Mouse (Mus musculus) cerebellum, adult 9-10 months (tissue): Measurements from ENCODE around the gene Gm20695.

Source experiments
- DNase-seq: peaks from one replicate; pipeline ENCODE4 v3.0.0; 2022

The Gm20695 gene

DNA sequence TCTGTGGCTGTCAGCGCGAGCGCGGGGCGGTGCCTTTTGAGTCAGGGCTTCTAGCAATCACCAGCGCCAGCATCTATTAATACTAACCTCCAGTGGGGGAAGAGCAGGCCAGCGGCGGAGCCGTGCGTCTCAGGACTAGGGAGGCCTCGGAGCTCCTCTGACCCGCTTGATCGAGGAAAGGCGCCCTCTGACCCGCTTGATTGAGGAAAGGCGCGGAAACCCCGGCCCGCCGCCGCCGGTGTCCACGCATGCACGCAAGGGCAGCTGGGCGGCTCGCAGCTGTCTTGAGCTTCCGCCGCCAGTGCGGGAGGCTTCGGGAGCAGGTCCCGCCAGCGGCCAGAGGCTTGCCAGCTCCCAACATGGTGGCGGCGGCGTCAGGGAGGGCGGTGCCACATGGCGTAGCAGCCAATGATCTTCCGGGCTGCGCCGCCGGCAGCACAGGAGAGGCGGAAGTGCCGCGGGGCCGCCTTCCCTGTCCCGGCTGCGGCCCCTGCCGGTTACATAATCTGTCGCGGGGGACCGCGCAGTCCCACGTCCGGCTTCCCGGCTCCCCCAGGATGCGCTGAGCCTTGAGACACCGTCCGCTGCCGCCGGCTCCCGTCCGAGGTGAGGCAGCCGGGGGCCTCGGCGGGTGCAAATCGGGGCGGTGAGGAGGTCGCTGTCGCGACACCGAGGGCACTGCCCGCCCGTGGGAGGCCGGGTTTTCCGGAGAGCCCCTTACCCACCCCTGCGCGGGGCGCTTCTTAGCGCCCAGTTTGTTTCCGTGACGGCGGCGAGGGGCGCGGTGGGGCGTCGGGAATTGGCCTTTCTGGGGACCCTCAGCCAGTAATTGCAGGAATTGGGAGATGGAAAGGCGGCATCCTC is at the start of gene Gm20695, which contains the start of gene Zfp597:
Gene Gm20695, plus strand, starts transcription at position 448 of the 864 bp plus-strand sequence.
Gene Zfp597, minus strand, starts transcription at position 361 of the 864 bp plus-strand sequence.
- DNase-seq: peak; percentile 91

- DNase-seq: no peak
Observed at GRCm38 (mm10) chr16:3835461-3835860, 49.0 kb upstream of the Gm20695 start.

DNA sequence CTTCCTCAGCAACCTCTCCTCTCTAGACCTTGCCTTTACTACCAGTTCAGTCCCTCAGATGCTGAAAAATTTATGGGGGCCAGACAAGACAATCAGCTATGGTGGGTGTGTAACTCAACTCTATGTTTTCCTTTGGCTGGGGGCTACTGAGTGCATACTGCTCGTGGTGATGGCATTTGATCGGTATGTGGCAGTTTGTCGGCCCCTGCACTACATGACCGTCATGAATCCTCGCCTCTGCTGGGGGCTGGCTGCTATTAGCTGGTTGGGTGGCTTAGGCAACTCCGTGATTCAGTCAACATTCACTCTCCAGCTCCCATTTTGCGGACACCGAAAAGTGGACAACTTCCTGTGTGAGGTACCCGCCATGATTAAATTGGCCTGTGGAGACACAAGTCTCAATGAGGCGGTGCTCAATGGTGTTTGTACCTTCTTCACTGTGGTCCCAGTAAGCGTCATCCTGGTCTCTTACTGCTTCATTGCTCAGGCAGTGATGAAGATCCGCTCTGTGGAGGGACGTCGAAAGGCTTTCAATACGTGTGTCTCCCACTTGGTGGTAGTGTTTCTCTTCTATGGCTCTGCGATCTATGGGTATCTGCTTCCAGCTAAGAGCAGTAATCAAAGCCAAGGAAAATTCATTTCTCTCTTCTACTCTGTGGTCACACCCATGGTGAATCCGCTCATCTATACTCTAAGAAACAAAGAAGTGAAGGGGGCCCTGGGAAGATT is 45.1 kb upstream of the Gm20695 start:
- DNase-seq: no peak

GRCm38 (mm10) chr16:3842989-3843388 is 41.5 kb upstream of the Gm20695 start:
- DNase-seq: no peak

DNA sequence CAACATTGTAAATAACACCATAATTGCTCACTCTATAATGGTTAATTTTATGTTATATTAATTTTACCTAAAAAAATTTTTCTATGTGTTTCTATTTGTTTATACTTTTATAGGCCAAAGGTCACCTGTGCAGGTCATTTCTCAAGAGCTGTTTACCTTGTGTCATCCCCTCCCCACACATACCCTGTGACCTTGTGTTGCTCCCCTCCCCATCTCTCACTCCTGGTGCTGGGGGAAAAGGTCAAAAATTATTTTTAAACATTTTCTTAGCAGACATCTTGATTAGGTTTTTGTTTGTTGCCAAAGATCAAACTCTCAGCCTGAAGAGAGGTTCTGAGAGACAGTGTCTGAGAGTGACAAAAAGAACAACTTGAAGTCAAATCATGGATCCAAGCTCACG is 40.7 kb upstream of the Gm20695 start:
- DNase-seq: no peak

DNA sequence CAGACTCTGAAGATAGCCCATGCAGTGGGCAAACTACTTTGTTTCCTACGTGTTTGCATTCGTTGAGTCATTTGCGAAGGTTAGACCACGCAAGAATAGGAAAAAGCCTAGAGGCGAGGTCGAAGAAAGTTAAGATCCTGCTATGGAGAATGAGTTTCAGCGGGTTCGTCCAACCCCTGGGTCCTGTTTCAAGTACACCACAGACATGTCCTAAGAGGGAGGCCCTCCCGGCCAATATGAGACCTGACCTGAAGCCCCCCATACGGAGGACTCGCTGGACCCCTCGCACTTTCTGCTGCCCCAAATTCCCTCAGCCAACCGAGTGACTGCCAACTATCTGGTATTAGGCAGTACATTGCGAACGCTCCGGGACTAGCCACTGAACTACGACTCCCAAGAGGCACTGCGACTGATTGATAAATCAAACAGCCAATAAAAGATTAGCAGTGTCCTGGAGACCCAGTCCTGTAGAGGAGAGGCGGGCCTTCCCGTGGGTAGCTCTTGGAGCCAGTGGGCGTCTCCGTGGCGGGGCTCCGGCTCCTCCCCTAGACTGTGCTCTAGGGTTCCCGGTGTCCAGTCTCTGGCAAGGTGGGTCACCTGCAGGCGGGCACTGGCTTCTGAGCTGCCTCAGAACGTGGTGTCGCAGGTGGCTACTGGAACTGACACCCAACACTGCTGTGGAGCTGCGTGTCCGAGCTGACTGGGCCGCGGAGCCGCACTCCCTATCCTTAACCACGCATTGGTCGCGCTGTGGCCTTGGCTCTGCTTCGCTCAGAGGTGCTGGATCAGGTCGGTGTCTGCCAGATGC is 37.5 kb upstream of the Gm20695 start, which contains the start of gene Zfp174:
Gene Zfp174, plus strand, starts transcription at position 558 of the 808 bp plus-strand sequence.
- peak; percentile 99 for DNase-seq

DNA sequence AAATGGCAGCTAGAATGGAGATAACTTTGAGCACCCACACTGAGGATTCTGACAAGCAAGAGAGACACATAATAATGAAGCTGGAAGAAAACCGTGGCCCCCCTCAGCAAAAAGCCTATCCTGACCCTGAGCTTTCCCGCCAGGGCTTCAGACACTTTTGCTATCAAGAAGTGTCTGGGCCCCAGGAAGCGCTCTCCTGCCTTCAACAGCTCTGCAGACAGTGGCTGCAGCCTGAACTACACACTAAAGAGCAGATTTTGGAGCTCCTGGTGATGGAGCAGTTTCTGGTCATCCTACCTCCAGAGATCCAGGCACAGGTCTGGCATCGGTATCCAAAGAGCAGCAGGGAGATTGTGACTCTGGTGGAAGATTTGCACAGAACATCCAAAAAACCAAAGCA is 36.6 kb upstream of the Gm20695 start:
- DNase-seq: no peak

- no peak for DNase-seq
Observed at GRCm38 (mm10) chr16:3848416-3848815, 36.0 kb upstream of the Gm20695 start.

DNA sequence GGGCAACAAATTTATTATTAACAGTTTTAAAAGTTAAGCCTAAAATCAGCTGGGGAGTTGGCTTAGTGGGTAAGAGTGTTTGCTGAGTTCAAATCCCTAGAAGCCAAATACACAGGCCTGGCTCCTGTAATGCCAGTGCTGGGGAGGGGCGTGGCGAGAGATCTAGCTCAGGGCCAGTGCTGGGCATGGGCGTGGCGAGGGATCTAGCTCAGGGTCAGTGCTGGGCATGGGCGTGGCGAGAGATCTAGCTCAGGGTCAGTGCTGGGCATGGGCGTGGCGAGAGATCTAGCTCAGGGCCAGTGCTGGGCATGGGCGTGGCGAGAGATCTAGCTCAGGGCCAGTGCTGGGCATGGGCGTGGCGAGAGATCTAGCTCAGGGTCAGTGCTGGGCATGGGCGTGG is 33.1 kb upstream of the Gm20695 start:
- DNase-seq: peak; percentile 1

DNA sequence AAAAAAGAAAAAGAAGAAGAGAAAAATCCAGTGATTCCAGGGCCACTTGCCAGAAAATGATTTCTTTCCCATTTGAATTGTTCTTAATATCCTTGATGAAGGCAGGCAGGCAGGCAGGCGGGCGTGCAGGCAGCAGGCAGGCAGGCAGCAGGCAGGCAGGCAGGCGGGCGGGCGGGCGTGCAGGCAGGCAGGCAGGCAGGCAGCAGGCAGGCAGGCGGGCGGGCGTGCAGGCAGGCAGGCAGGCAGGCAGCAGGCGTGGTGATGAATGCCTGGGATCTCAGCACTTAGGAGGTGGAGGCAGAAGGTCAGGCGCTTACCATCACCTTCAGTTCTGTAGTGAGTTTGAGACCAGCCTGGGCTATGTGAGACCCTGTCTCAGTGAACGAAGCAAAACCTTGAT is 31.9 kb upstream of the Gm20695 start:
- peak; percentile 1 for DNase-seq

DNA sequence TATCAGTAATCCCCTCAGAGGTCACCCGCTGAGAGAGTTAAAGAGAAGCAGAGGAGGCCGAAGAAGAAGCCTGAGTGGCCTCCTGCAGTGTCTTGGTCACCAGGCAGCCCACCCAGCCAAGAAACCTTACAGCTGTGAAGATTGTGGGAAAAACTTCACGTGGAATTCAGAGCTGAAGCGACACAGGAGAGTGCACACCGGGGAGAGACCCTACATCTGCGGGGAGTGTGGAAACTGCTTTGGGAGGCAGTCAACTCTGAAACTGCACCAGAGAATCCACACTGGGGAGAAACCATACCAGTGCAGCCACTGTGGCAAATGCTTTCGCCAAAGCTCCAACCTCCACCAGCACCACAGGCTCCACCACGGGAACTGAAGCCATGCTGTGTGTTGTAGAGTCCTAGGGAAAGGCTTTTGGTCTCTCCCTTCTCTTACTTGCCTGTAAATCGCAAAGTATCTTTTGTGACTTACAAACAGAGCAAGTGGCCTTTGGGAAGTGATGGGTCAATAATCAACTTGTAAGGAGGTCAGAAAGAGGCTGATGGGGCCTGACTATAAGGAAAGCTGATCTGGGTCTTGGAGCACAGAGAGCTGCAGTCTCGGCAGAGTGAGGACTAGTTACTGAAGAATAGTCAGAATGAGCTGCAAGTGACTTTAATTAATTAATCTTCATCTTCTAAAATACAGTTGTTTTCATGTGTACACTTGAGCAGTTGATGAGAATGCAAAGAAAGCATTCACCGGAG is 29.8 kb upstream of the Gm20695 start:
- DNase-seq: peak; percentile 1

GRCm38 (mm10) chr16:3855776-3856175 is 28.7 kb upstream of the Gm20695 start:
- DNase-seq: no peak

DNA sequence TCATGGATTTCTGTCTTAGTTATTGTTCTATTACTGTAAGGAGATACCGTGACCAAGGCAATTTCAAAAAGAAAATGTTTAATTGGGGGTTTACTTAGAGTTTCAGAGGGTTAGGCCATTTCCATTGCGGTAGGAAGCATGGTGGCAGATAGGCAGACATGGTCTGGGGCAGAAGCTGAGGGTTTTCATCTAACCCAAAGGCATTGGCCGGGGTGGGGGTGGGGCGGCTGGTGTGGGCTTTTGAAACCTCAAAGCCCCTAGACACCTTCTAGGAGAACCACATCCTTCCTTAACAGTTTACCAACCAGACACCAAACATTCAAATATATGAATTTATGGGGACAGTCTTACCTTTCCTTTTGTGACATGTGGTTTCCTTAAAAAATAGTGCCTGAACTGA is 25.2 kb upstream of the Gm20695 start:
- no peak for DNase-seq

- DNase-seq: no peak
Observed at GRCm38 (mm10) chr16:3871815-3872214, 12.6 kb upstream of the Gm20695 start.

DNA sequence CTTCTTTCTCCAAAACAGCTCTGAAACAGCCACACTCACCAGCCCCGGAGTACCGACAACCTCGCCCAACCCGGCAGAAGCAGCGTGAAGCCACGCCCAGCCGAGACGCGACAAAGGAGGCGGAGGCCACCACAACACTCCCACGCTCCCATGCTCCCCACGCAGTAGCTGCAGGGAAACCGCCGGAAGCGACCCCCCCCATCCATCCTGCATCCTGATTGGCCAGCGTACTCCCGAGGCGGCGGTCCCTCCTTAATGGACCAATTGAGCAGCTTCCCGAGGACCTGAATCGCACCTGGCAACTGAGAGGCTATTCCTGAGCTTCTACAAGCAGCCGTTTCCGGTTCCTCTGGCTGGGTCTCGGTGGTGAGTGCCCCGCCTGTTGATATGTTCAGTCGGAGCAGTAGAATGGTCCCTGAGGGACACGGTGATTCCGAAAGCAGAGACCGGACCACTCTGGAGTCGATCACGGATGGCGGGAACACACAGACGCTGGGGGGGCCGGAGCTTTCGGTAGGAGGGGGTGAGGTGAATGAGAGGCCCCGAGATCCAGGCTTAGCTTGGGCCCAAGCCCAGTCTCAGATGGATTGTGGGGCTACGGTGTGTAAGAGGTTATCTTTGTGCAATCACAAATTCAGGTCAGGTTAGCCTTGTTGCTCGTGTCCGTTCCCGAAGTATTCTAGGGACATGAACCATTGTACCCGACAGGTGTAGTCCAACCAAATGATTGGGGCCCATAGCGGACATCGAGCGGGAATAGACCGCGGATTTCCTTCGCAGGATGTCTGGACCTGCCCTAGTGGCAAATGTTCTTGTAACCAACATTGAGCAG is 12.0 kb upstream of the Gm20695 start, which contains the start of gene Naa60:
Gene Naa60, plus strand, starts transcription at position 160 of the 832 bp plus-strand sequence.
- peak; percentile 89 for DNase-seq

DNA sequence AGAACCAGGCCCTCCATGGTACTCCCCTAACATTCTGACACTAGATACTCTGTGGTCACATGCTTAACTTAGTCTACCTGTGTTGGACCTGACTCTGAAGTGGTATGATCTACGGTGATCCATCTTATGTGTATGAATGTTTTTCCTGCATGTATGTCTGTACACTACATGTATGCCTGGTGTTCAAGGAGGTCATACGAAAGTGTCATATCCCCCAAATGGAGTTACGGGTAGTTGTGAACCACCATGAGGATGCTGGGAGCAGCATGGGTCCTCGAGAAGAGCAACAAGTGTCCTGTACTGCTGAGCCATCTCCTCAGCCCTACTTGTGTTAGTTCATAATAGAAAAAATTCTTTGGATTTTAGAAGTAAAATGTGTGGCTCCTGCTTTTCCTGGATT is 8.1 kb upstream of the Gm20695 start:
- no peak for DNase-seq

- no peak for DNase-seq
Observed at GRCm38 (mm10) chr16:3885065-3885670, 720 bp downstream of the Gm20695 start.

- DNase-seq: no peak
Observed at GRCm38 (mm10) chr16:3891621-3892295, 7.3 kb downstream of the Gm20695 start.

DNA sequence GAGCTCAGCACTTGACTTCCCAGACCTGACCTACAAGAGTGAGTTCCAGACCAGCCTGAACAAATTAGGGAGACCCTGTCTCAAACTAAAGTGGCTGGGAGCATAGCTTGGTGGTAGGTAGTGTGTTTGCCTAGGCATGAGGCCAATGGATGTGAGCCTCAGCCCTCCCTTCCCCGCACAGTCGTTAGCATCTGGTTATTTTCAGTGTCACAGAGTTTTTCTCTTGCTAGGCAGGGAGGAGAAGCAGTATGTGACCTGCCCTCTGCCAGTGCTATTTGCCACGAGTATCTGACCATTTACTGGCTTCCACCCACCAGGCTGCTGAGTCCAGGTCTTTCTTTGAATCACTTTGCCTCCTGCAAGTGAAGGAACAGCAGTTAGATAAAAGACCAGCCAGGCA is 9.3 kb downstream of the Gm20695 start:
- no peak for DNase-seq

DNA sequence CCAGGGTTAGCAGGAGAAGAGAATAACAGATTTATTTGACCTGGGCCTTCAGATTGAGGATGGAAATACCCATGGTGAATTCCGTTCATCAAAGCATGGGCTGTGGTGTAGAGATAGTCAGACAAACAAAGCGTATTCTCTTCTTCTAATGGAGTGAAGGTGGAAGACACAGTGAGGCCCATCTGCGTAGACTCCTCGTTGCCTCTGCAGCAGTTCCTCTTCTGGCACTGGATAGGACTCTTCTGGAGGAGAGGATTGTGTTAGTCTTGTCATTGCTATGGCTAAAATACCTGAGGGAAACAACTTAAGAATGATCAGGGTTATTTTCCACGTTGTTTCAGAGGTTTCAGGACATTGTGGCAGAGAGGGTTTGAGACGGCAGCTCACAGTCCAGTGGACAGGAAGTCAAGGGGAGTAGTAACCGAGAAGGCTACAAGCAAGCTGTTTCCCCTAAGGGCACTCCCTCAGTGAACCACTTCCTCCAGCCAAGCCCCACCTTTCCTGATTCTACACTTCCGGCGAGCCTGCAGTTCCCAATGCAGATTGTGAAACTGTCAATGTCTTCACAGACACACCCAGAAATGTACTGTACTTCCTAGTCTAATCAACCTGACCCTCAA is 10.8 kb downstream of the Gm20695 start:
- no peak for DNase-seq
